Mouse (Mus musculus) stomach, embryonic 16.5 days (tissue): Measurements from ENCODE around the gene Rwdd2a. TPM values are rescaled to one million over a fixed set of nuclear protein-coding genes. Genes with fewer than 3 reads are reported as not detected.
"Not testable (repeated sequence)": the region's sequence is repeated elsewhere in the genome, so short reads cannot be mapped to it uniquely, and the experiment has no call there.

Source experiments
- ATAC-seq: fragments of 200-750 bp; cut with Nextera tagmentation; 2 replicates; pipeline ENCODE4 v1.8.0; 2017; ENCODE audit warnings: moderate number of reproducible peaks, moderate TSS enrichment; ENCODE audit not compliant: insufficient read depth, low FRiP score
- H3K27ac ChIP-seq: fragments of 300-500 bp; sonication (generic); 2 replicates; pipeline ENCODE4 v1.5.1; 2014; ENCODE audit warnings: low read length
- H3K27me3 ChIP-seq: fragments of 300-500 bp; sonication (generic); 2 replicates; pipeline ENCODE4 v1.6.1; 2014; ENCODE audit warnings: low read length, control low read depth, mixed read lengths; ENCODE audit not compliant: control insufficient read depth, insufficient read depth
- H3K36me3 ChIP-seq: fragments of 300-500 bp; sonication (generic); 2 replicates; pipeline ENCODE4 v1.6.1; 2014; ENCODE audit warnings: low read length; ENCODE audit not compliant: control insufficient read depth, insufficient read depth
- H3K4me1 ChIP-seq: fragments of 300-500 bp; sonication (generic); 2 replicates; pipeline ENCODE4 v1.6.1; 2014; ENCODE audit warnings: low read length, control low read depth, mixed read lengths; ENCODE audit not compliant: control insufficient read depth, insufficient read depth
- H3K4me2 ChIP-seq: fragments of 300-500 bp; sonication (generic); 2 replicates; pipeline ENCODE4 v1.6.1; 2014; ENCODE audit warnings: low read depth, low read length, mixed read lengths
- H3K4me3 ChIP-seq: fragments of 300-500 bp; sonication (generic); replicated peaks from 2 replicates; pipeline ENCODE4 v1.5.1; 2014; ENCODE audit warnings: mild to moderate bottlenecking, low read length
- H3K9ac ChIP-seq: fragments of 300-500 bp; sonication (generic); 2 replicates; pipeline ENCODE4 v1.6.1; 2014; ENCODE audit warnings: low read length
- H3K9me3 ChIP-seq: fragments of 300-500 bp; sonication (generic); replicated peaks from 2 replicates; pipeline ENCODE4 v1.6.1; 2016; ENCODE audit warnings: low read length, control low read depth; ENCODE audit not compliant: control insufficient read depth
- WGBS: fragments of 180-500 bp; shearing (Covaris S2); extraction: QIAGEN DNeasy Blood & Tissue Kit; methylation state at CpG from one replicate; pipeline ENCODE4 v1.1.7; 2014; 5-methylcytosine and 5-hydroxymethylcytosine counted together
- polyA plus RNA-seq: library from polyadenylated mRNA; unstranded; fragments of >200 nt; fragmentation: Nextera tagmentation; extraction: Ambion mirVana; gene quantifications from 2 replicates; pipeline ENCODE4 v1.2.1, GENCODE M21; 2015

The Rwdd2a gene
- polyA plus RNA-seq, 1 experiment from 2014 or later = 2.4 TPM

- Histone ChIP-seq H3K4me3 (no peak overlapping the region), H3K9ac (no peak overlapping the region), H3K4me1 (peaks cover 17% of the 10 kb centered on the region), H3K36me3 (no peaks in the 10 kb centered on the region), H3K9me3 (no peaks in the 10 kb centered on the region), H3K27me3 (no peaks in the 10 kb centered on the region), H3K27ac (no peak overlapping the region), H3K4me2 (no peak overlapping the region)
- 91% methylated on average over 6 of the region's 6 CpGs for WGBS
- no peak for ATAC-seq
Observed at GRCm38 (mm10) chr9:86575178-86575577, 3.4 kb downstream of the Rwdd2a start.

GRCm38 (mm10) chr9:86579657-86580056, 7.9 kb downstream of the Rwdd2a start:
- 66% methylated on average over 10 of the region's 10 CpGs for WGBS
- Histone ChIP-seq H3K9me3 (no peaks in the 10 kb centered on the region), H3K27me3 (no peaks in the 10 kb centered on the region), H3K4me2 (no peak overlapping the region), H3K9ac (no peak overlapping the region), H3K36me3 (no peaks in the 10 kb centered on the region), H3K27ac (no peak overlapping the region), H3K4me3 (no peak overlapping the region), H3K4me1 (no peaks in the 10 kb centered on the region)
- no peak for ATAC-seq

- no peak overlapping the region for H3K4me2 ChIP-seq
- ATAC-seq = no peak
- no peaks in the 10 kb centered on the region for H3K9me3 ChIP-seq
- no peak overlapping the region for H3K9ac ChIP-seq
- no peaks in the 10 kb centered on the region for H3K4me1 ChIP-seq
- no peak overlapping the region for H3K27ac ChIP-seq
- H3K4me3 ChIP-seq = no peak overlapping the region
- H3K27me3 ChIP-seq = no peaks in the 10 kb centered on the region
- WGBS = 50% methylated on average over 3 of the region's 3 CpGs
- H3K36me3 ChIP-seq = no peaks in the 10 kb centered on the region
Observed at GRCm38 (mm10) chr9:86583740-86584139, 11.9 kb downstream of the Rwdd2a start.

GRCm38 (mm10) chr9:86587019-86587795, 15.4 kb downstream of the Rwdd2a start:
- no peaks in the 10 kb centered on the region for H3K9me3 ChIP-seq
- WGBS = 87% methylated on average over 11 of the region's 11 CpGs
- H3K4me2 ChIP-seq = no peak overlapping the region
- no peak for ATAC-seq
- H3K36me3 ChIP-seq = no peaks in the 10 kb centered on the region
- H3K27me3 ChIP-seq = no peaks in the 10 kb centered on the region
- no peak overlapping the region for H3K9ac ChIP-seq
- H3K4me1 ChIP-seq = no peaks in the 10 kb centered on the region
- H3K4me3 ChIP-seq = no peak overlapping the region
- H3K27ac ChIP-seq = no peak overlapping the region

GRCm38 (mm10) chr9:86592676-86593668, 21.2 kb downstream of the Rwdd2a start:
- H3K27ac ChIP-seq = no peak overlapping the region
- H3K36me3 ChIP-seq = no peaks in the 10 kb centered on the region
- H3K9ac ChIP-seq = no peak overlapping the region
- WGBS = 75% methylated on average over 19 of the region's 19 CpGs
- no peak overlapping the region for H3K4me2 ChIP-seq
- no peak overlapping the region for H3K4me3 ChIP-seq
- H3K9me3 ChIP-seq = no peaks in the 10 kb centered on the region
- ATAC-seq = no peak
- no peaks in the 10 kb centered on the region for H3K27me3 ChIP-seq
- no peaks in the 10 kb centered on the region for H3K4me1 ChIP-seq

GRCm38 (mm10) chr9:86594357-86594767, 22.6 kb downstream of the Rwdd2a start:
- not testable (repeated sequence) for ATAC-seq, H3K9ac ChIP-seq, H3K27me3 ChIP-seq, H3K36me3 ChIP-seq, H3K9me3 ChIP-seq, H3K4me1 ChIP-seq, H3K27ac ChIP-seq, H3K4me3 ChIP-seq, H3K4me2 ChIP-seq
- WGBS = 52% methylated on average over 9 of the region's 10 CpGs

GRCm38 (mm10) chr9:86596983-86597382, 25.2 kb downstream of the Rwdd2a start:
- not testable (repeated sequence) for H3K27ac ChIP-seq, H3K4me3 ChIP-seq, H3K4me2 ChIP-seq, ATAC-seq, H3K9ac ChIP-seq, H3K27me3 ChIP-seq, H3K36me3 ChIP-seq, H3K4me1 ChIP-seq, H3K9me3 ChIP-seq

- WGBS = 36% methylated on average over 8 of the region's 8 CpGs
- Histone ChIP-seq H3K4me1 (no peaks in the 10 kb centered on the region), H3K4me3 (no peak overlapping the region), H3K27me3 (no peaks in the 10 kb centered on the region), H3K36me3 (no peaks in the 10 kb centered on the region), H3K27ac (no peak overlapping the region), H3K9me3 (no peaks in the 10 kb centered on the region), H3K4me2 (no peak overlapping the region), H3K9ac (no peak overlapping the region)
- no peak for ATAC-seq
Observed at GRCm38 (mm10) chr9:86599723-86600303, 28.0 kb downstream of the Rwdd2a start.

- Histone ChIP-seq H3K4me1 (no peaks in the 10 kb centered on the region), H3K27ac (no peak overlapping the region), H3K36me3 (no peaks in the 10 kb centered on the region), H3K9me3 (no peaks in the 10 kb centered on the region), H3K4me3 (no peak overlapping the region), H3K27me3 (no peaks in the 10 kb centered on the region), H3K4me2 (no peak overlapping the region), H3K9ac (no peak overlapping the region)
- WGBS = 56% methylated on average over 6 of the region's 6 CpGs
- ATAC-seq = no peak
Observed at GRCm38 (mm10) chr9:86605776-86606175, 34.0 kb downstream of the Rwdd2a start.
